Mouse (Mus musculus) MEL (cell line): ENCODE results near the gene Lmo1. TPM values are rescaled to one million over a fixed set of nuclear protein-coding genes. Genes with fewer than 3 reads are reported as not detected.

Experiments
- DNase-seq: peaks from one replicate; pipeline ENCODE4 v3.0.0; 2011; ENCODE audit warnings: low read depth, low spot score
- H3K27ac ChIP-seq: 2 replicates; pipeline ENCODE4 v1.5.1; 2012; ENCODE audit warnings: low read depth, mild to moderate bottlenecking, control low read depth, low read length, moderate library complexity; ENCODE audit not compliant: control insufficient read depth
- H3K27me3 ChIP-seq, 2 experiments: fragments of 150-350 bp in 1 of 2; sonication (generic) in 1 of 2; 2 replicates each; pipeline ENCODE4 v1.6.1; 2012; ENCODE audit warnings: low read length in 2 of 2, mild to moderate bottlenecking in 2 of 2, improper control_type of control experiment in 1 of 2, moderate library complexity in 1 of 2; ENCODE audit not compliant: insufficient read depth in 2 of 2, control insufficient read depth in 1 of 2
- H3K36me3 ChIP-seq, 2 experiments: 2 replicates each; pipeline ENCODE4 v1.6.1; 2012 to 2014; ENCODE audit warnings: low read length in 2 of 2, improper control_type of control experiment in 1 of 2, inconsistent platforms in 1 of 2, mild to moderate bottlenecking in 1 of 2; ENCODE audit not compliant: insufficient read depth in 2 of 2, control insufficient read depth in 1 of 2
- H3K4me1 ChIP-seq, 2 experiments: fragments of 150-350 bp in 1 of 2; sonication (generic) in 1 of 2; 2 replicates each; pipeline ENCODE4 v1.6.1; 2012; ENCODE audit warnings: low read length in 2 of 2, improper control_type of control experiment in 1 of 2, mild to moderate bottlenecking in 1 of 2; ENCODE audit not compliant: insufficient read depth in 2 of 2, control insufficient read depth in 1 of 2
- H3K4me3 ChIP-seq, 2 experiments: fragments of 150-350 bp in 1 of 2; sonication (generic) in 1 of 2; 2 replicates each; pipeline ENCODE4 v1.5.1; 2012; ENCODE audit warnings: low read depth in 2 of 2, low read length in 2 of 2, mild to moderate bottlenecking in 2 of 2, moderate library complexity in 2 of 2, control low read depth in 1 of 2, improper control_type of control experiment in 1 of 2; ENCODE audit not compliant: control insufficient read depth in 1 of 2, insufficient read depth in 1 of 2
- H3K79me2 ChIP-seq: 2 replicates; pipeline ENCODE4 v1.6.1; 2012; ENCODE audit warnings: mild to moderate bottlenecking, low read length, moderate library complexity; ENCODE audit not compliant: control insufficient read depth, poor library complexity, insufficient read depth
- H3K9ac ChIP-seq: 2 replicates; pipeline ENCODE4 v1.6.1; 2012; ENCODE audit warnings: low read depth, mild to moderate bottlenecking, control low read depth, low read length, moderate library complexity; ENCODE audit not compliant: control insufficient read depth, poor library complexity, severe bottlenecking
- H3K9me3 ChIP-seq: fragments of 150-350 bp; sonication (generic); replicated peaks from 2 replicates; pipeline ENCODE4 v1.6.1; 2012; ENCODE audit warnings: mild to moderate bottlenecking, low read length, improper control_type of control experiment, moderate library complexity; ENCODE audit not compliant: insufficient read depth
- BHLHE40 ChIP-seq: IDR thresholded peaks from 2 replicates; pipeline ENCODE4 v1.6.1; 2012; ENCODE audit warnings: low read depth, mild to moderate bottlenecking, inconsistent platforms, low read length, improper control_type of control experiment, borderline replicate concordance
- CTCF ChIP-seq, 3 experiments: IDR thresholded peaks in 2 of 3; conservative IDR thresholded peaks in 1 of 3; 2 replicates each; pipeline ENCODE4 v1.5.1; 2011 to 2012; ENCODE audit warnings: low read length in 3 of 3, low read depth in 2 of 3, mild to moderate bottlenecking in 2 of 3, improper control_type of control experiment in 1 of 3, inconsistent platforms in 1 of 3, mixed read lengths in 1 of 3, moderate library complexity in 1 of 3; ENCODE audit not compliant: control insufficient read depth in 1 of 3, insufficient read depth in 1 of 3, poor library complexity in 1 of 3, severe bottlenecking in 1 of 3
- ELF1 ChIP-seq: IDR thresholded peaks from 2 replicates; pipeline ENCODE4 v1.6.1; 2014; ENCODE audit warnings: low read depth, mild to moderate bottlenecking, inconsistent platforms, low read length, improper control_type of control experiment, moderate library complexity
- GABPA ChIP-seq: IDR thresholded peaks from 2 replicates; pipeline ENCODE4 v1.6.1; 2012; ENCODE audit warnings: low read depth, mild to moderate bottlenecking, inconsistent platforms, low read length, improper control_type of control experiment, moderate library complexity
- GATA1 ChIP-seq: IDR thresholded peaks from 2 replicates; pipeline ENCODE4 v1.6.1; 2011; ENCODE audit warnings: low read depth, low read length, improper control_type of control experiment
- HCFC1 ChIP-seq: IDR thresholded peaks from 2 replicates; pipeline ENCODE4 v1.6.1; 2012; ENCODE audit warnings: low read depth, mild to moderate bottlenecking, inconsistent platforms, low read length, improper control_type of control experiment, moderate library complexity
- JUND ChIP-seq: IDR thresholded peaks from 2 replicates; pipeline ENCODE4 v1.6.1; 2011; ENCODE audit warnings: low read depth, mild to moderate bottlenecking, improper control_type of control experiment, low read length
- MXI1 ChIP-seq: IDR thresholded peaks from 2 replicates; pipeline ENCODE4 v1.6.1; 2011; ENCODE audit warnings: mild to moderate bottlenecking, low read depth, low read length, improper control_type of control experiment
- NRF1 ChIP-seq: IDR thresholded peaks from 2 replicates; pipeline ENCODE4 v1.6.1; 2014; ENCODE audit warnings: low read depth, mild to moderate bottlenecking, inconsistent platforms, low read length, improper control_type of control experiment, moderate library complexity; ENCODE audit not compliant: poor library complexity, insufficient read depth, severe bottlenecking
- POLR2A ChIP-seq, 2 experiments: IDR thresholded peaks; 2 replicates each; pipeline ENCODE4 v1.6.1; 2011 to 2012; ENCODE audit warnings: low read length in 2 of 2, mild to moderate bottlenecking in 2 of 2, control low read depth in 1 of 2, improper control_type of control experiment in 1 of 2, low read depth in 1 of 2, moderate library complexity in 1 of 2; ENCODE audit not compliant: control insufficient read depth in 1 of 2, insufficient read depth in 1 of 2, poor library complexity in 1 of 2
- POLR2AphosphoS2 ChIP-seq: IDR thresholded peaks from 2 replicates; pipeline ENCODE4 v1.6.1; 2011; ENCODE audit warnings: low read length, improper control_type of control experiment
- RAD21 ChIP-seq: IDR thresholded peaks from 2 replicates; pipeline ENCODE4 v1.6.1; 2011; ENCODE audit warnings: mild to moderate bottlenecking, low read depth, low read length, improper control_type of control experiment
- RCOR1 ChIP-seq: IDR thresholded peaks from 2 replicates; pipeline ENCODE4 v1.6.1; 2012; ENCODE audit warnings: low read depth, mild to moderate bottlenecking, inconsistent platforms, low read length, improper control_type of control experiment
- SIN3A ChIP-seq: IDR thresholded peaks from 2 replicates; pipeline ENCODE4 v1.6.1; 2012; ENCODE audit warnings: low read length, improper control_type of control experiment, inconsistent platforms
- SMC3 ChIP-seq: IDR thresholded peaks from 2 replicates; pipeline ENCODE4 v1.6.1; 2011; ENCODE audit warnings: low read depth, low read length, improper control_type of control experiment
- TBP ChIP-seq: IDR thresholded peaks from 2 replicates; pipeline ENCODE4 v1.8.0; 2011; ENCODE audit warnings: low read depth, low read length, improper control_type of control experiment
- TCF12 ChIP-seq: IDR thresholded peaks from 2 replicates; pipeline ENCODE4 v1.6.1; 2014; ENCODE audit warnings: low read depth, mild to moderate bottlenecking, inconsistent platforms, low read length, improper control_type of control experiment, moderate library complexity
- USF1 ChIP-seq: IDR thresholded peaks from 2 replicates; pipeline ENCODE4 v1.6.1; 2014; ENCODE audit warnings: low read depth, mild to moderate bottlenecking, inconsistent platforms, low read length, improper control_type of control experiment, moderate library complexity
- ZC3H11A ChIP-seq: IDR thresholded peaks from 2 replicates; pipeline ENCODE4 v1.6.1; 2012; ENCODE audit warnings: low read depth, mild to moderate bottlenecking, inconsistent platforms, low read length, improper control_type of control experiment
- ZKSCAN1 ChIP-seq: IDR thresholded peaks from 2 replicates; pipeline ENCODE4 v1.6.1; 2012; ENCODE audit warnings: low read depth, mild to moderate bottlenecking, inconsistent platforms, low read length, improper control_type of control experiment, moderate library complexity
- ZMIZ1 ChIP-seq: IDR thresholded peaks from 2 replicates; pipeline ENCODE4 v1.6.1; 2012; ENCODE audit warnings: low read depth, mild to moderate bottlenecking, inconsistent platforms, low read length, improper control_type of control experiment, moderate library complexity
- polyA plus RNA-seq, 2 experiments: library from polyadenylated mRNA; stranded (reverse) in 1 of 2; unstranded in 1 of 2; fragments of >175 nt in 1 of 2; fragments of >200 nt in 1 of 2; gene quantifications; 2 replicates each; pipeline versions ENCODE4 v1.2.1 to v1.2.4; 2012; ENCODE audit warnings: low replicate concordance in 2 of 2, low read depth in 1 of 2; ENCODE audit not compliant: insufficient read length in 2 of 2, insufficient read depth in 1 of 2, missing spikeins in 1 of 2
- total RNA-seq: library from RNA; depleted of rRNA; stranded (reverse); fragments of 300-350 nt; gene quantifications from 2 replicates; pipeline ENCODE4 v1.2.3, GENCODE M21; 2012

Gene Lmo1
- total and polyA plus RNA-seq, 3 experiments = not detected

DNA sequence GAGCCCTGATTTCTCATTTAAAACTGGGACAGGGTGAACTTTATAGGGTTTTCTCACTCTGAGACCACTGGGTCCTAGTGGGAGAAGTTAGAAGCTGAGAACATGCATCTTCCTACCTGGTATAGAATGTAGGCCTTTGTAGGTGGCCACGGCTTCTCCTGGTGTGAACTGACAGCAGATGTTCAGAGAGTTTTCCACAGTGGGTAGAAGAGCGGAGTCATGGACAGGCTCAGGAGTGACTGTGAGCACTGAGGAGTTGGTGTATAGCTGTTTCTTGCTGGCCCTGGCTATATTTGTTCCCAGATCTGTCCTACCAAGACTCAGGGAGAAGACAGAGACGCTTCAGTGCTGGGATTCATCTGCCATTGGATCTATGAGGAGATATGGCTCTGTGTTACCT is 73.8 kb downstream of the Lmo1 start:
- no peak for DNase-seq
- no peak overlapping the region for H3K4me3 ChIP-seq
- H3K9me3 ChIP-seq = no peaks in the 10 kb centered on the region
- H3K27ac ChIP-seq = no peak overlapping the region
- H3K27me3 ChIP-seq = no peaks in the 10 kb centered on the region
- no peak for TF ChIP-seq ELF1
- TF ChIP-seq MXI1 = no peak
- TF ChIP-seq HCFC1 = no peak
- no peak for TF ChIP-seq ZKSCAN1
- TF ChIP-seq POLR2AphosphoS2 = no peak
- peaks cover 8 to 10% of the 10 kb centered on the region in 2 experiments for H3K4me1 ChIP-seq
- H3K9ac ChIP-seq = no peak overlapping the region
- H3K79me2 ChIP-seq = no peaks in the 10 kb centered on the region
- H3K36me3 ChIP-seq = peaks cover 0 to 5% of the 10 kb centered on the region in 2 experiments; a peak in 2 of 4 replicates

DNA sequence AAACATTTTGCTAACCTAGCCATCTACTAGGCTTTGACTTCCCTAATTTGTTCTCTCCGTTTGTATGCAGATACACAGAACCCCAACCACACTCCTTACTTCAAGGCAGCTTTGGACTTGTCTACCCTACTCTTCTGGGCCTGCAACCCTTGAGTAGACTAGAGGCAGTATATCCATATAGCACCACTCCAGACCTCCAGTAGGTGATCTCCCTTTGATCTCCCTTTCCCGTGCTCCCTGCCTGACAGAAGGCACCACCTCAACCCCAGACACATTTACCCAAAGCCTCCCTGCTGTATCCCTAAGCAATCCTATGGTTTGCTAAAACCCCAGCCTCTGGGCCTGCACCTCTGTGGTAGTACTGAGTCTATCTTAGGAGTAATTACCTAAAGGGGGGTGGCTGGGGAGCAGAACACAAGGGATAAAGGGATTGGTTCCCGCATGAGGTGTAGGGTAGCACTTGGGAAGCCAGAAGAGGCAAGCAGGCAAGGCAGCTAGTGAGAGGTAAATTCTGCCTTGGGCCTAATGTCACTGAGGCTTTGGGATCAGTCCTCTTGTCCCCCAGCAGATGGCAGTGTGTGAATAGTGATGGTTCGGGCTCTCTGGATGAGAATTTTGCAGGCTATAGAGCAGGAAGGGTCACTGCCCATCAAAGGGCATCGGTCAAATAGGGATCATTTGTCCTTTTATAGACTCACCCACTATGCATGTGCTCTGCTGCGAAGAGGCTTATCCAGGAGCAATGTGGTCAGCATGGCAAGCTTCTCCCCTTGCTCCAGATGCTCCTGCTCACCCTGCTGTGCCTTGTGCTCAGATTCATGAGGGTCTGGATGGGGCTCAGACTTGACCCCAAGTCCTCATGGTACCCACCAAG is 76.6 kb downstream of the Lmo1 start:
- no peaks in the 10 kb centered on the region for H3K4me1 ChIP-seq
- no peak overlapping the region for H3K4me3 ChIP-seq
- H3K79me2 ChIP-seq = no peaks in the 10 kb centered on the region
- H3K27me3 ChIP-seq = no peaks in the 10 kb centered on the region
- no peak overlapping the region for H3K9ac ChIP-seq
- no peak overlapping the region for H3K27ac ChIP-seq
- peak; percentile 79 for TF ChIP-seq ZC3H11A
- TF ChIP-seq GABPA = no peak
- TF ChIP-seq RAD21 = peak; percentile 85
- no peak for TF ChIP-seq TBP
- TF ChIP-seq CTCF (IDR thresholded peaks at IDR 0.05 in 2 of 3, conservative IDR thresholded peaks at IDR 0.05 in 1 of 3; ENCODE audit: control insufficient read depth in 1 of 3, insufficient read depth in 1 of 3, low read depth in 2 of 3, low read length in 3 of 3, poor library complexity in 1 of 3, severe bottlenecking in 1 of 3) = peak; percentile 61 to 85 (median 69)
- TF ChIP-seq SMC3 = peak; percentile 89
- no peak for TF ChIP-seq USF1
- no peaks in the 10 kb centered on the region for H3K36me3 ChIP-seq
- no peaks in the 10 kb centered on the region for H3K9me3 ChIP-seq
- peak; percentile 49 for DNase-seq

DNA sequence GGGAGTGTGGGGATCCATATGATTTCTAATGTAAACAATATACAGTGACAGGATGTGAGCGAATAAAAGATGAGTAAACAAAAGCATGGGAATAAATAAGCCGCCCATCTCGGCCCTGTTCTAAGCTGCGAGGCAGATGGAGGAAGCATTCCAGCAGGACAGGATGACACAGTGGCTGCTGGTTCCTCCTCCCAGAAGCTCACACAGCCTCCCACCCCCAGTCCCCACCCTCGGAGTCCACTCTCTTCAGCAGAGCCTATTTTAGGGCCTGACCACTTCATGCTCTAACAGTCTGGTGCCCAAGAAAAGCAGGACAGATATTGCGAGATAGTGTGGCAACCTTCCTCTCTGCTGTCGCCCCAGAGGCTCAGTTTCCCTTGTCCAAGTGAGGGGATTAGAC is 77.8 kb downstream of the Lmo1 start:
- no peak overlapping the region for H3K4me3 ChIP-seq
- H3K27ac ChIP-seq = no peak overlapping the region
- H3K27me3 ChIP-seq = no peaks in the 10 kb centered on the region
- no peak for TF ChIP-seq TCF12
- no peak for TF ChIP-seq ELF1
- no peak for TF ChIP-seq GATA1
- TF ChIP-seq HCFC1 = no peak
- no peak for TF ChIP-seq TBP
- TF ChIP-seq BHLHE40 = no peak
- no peak for TF ChIP-seq RCOR1
- no peak for TF ChIP-seq POLR2AphosphoS2
- no peak for TF ChIP-seq JUND
- TF ChIP-seq SIN3A = no peak
- TF ChIP-seq ZMIZ1 = no peak
- no peak for TF ChIP-seq ZC3H11A
- TF ChIP-seq CTCF (IDR thresholded peaks at IDR 0.05 in 2 of 3, conservative IDR thresholded peaks at IDR 0.05 in 1 of 3; ENCODE audit: control insufficient read depth in 1 of 3, insufficient read depth in 1 of 3, low read depth in 2 of 3, low read length in 3 of 3, poor library complexity in 1 of 3, severe bottlenecking in 1 of 3) = no peak
- no peak for TF ChIP-seq NRF1
- TF ChIP-seq POLR2A (IDR thresholded peaks at IDR 0.05; ENCODE audit: control insufficient read depth in 1 of 2, insufficient read depth in 1 of 2, low read depth in 1 of 2, low read length in 2 of 2, poor library complexity in 1 of 2) = no peak
- DNase-seq = no peak
- no peaks in the 10 kb centered on the region for H3K79me2 ChIP-seq
- no peaks in the 10 kb centered on the region for H3K4me1 ChIP-seq
- H3K36me3 ChIP-seq = no peaks in the 10 kb centered on the region
- H3K9me3 ChIP-seq = no peaks in the 10 kb centered on the region
- no peak overlapping the region for H3K9ac ChIP-seq
